25 mouse cellular contexts compared by ENCODE assay signal in genomic region chr13:56543805-56544204, GRCm38 (mm10). TPM values are rescaled to one million over a fixed set of nuclear protein-coding genes. Genes with fewer than 3 reads are reported as not detected.
"Had no signal": no experiment of that assay in that cellular context is flagged by ENCODE, and none has a peak within 500 bp of the region (broad histone marks: within the 10 kb centered on the region; RNA-seq: fewer than 3 reads in every experiment).

No protein-coding gene starts in this region.

- H3K27me3 ChIP-seq: liver, embryonic 13.5 days; midbrain, embryonic 13.5 days; neural tube, embryonic 13.5 days had no signal

- H3K4me3 ChIP-seq: layer of hippocampus, adult 2 months; liver, embryonic 13.5 days; midbrain, embryonic 13.5 days; neural tube, embryonic 13.5 days had no signal

- H3K9me3 ChIP-seq: liver, embryonic 13.5 days; midbrain, embryonic 13.5 days; neural tube, embryonic 13.5 days had no signal

- H3K27ac ChIP-seq: kidney, postnatal 0 days; layer of hippocampus, adult 2 months; liver, embryonic 13.5 days; midbrain, embryonic 13.5 days; neural tube, embryonic 13.5 days had no signal

- DNase-seq: kidney, adult 2 months; kidney, postnatal 25 days; layer of hippocampus, adult 9-11 months; liver, embryonic 13.5 days; lung, adult 2 months; lung, postnatal 14 days; lung, postnatal 4 days; right cerebral cortex, postnatal 25 days; thymus, postnatal 25 days had no signal

- H3K4me2 ChIP-seq: liver, embryonic 13.5 days; midbrain, embryonic 13.5 days; neural tube, embryonic 13.5 days had no signal

- H3K9ac ChIP-seq: liver, embryonic 13.5 days; midbrain, embryonic 13.5 days; neural tube, embryonic 13.5 days had no signal

- H3K4me1 ChIP-seq: liver, embryonic 13.5 days; neural tube, embryonic 13.5 days had no signal

- H3K36me3 ChIP-seq: liver, embryonic 13.5 days; midbrain, embryonic 13.5 days; neural tube, embryonic 13.5 days had no signal

- ATAC-seq: intestine, postnatal 0 days; midbrain, embryonic 13.5 days had no signal

RNA-seq across cellular contexts. Expression of gene Lect2, which starts 4.5 kb away (rescaled TPM):
- total RNA-seq: layer of hippocampus, adult 2 months; layer of hippocampus, postnatal 25 days; left cerebral cortex, adult 18-20 months; left cerebral cortex, postnatal 25 days; megakaryocyte progenitor cell, adult 5-6 weeks; megakaryocyte-erythroid progenitor cell, adult 5-6 weeks had no signal
- polyA plus RNA-seq: limb, embryonic 11.5 days; limb, embryonic 14.5 days; lung, adult 2 months; lung, embryonic 16.5 days; midbrain, embryonic 13.5 days; neural tube, embryonic 13.5 days; spleen, adult 2 months; testis, adult 2 months; thymus, postnatal 0 days had no signal

RNA-seq across cellular contexts. Expression of gene Fbxl21, which starts 21.5 kb away (rescaled TPM):
- total RNA-seq: megakaryocyte-erythroid progenitor cell, adult 5-6 weeks had no signal
